Mouse (Mus musculus): Measurements from ENCODE around the gene Tmem123. TPM values are rescaled to one million over a fixed set of nuclear protein-coding genes. Genes with fewer than 3 reads are reported as not detected.

The Tmem123 gene
- total RNA-seq, 2 experiments from 2014 or later, result 39.4 to 43.7 TPM

- DNase-seq (ENCODE audit: low spot score), result no peak
- intact Hi-C loops (cut with DNase I), result no loop called here
Measured at GRCm38 (mm10) chr9:7772773-7773454, 9.1 kb downstream of the Tmem123 start.

GRCm38 (mm10) chr9:7773686-7774085 lies 9.8 kb downstream of the Tmem123 start:
- no peak for DNase-seq (ENCODE audit: low spot score)
- intact Hi-C loops (cut with DNase I), result no loop called here

GRCm38 (mm10) chr9:7774538-7774937 lies 10.7 kb downstream of the Tmem123 start:
- intact Hi-C loops (cut with DNase I), result no loop called here

GRCm38 (mm10) chr9:7775011-7775410 lies 11.2 kb downstream of the Tmem123 start:
- DNase-seq (ENCODE audit: low spot score), result no peak
- intact Hi-C loops (cut with DNase I), result no loop called here

More at GRCm38 (mm10) chr9:7774538-7774937, 10.7 kb downstream of the Tmem123 start:
- DNase-seq (ENCODE audit: low spot score), result no peak

GRCm38 (mm10) chr9:7775986-7776385 lies 12.1 kb downstream of the Tmem123 start:
- DNase-seq (ENCODE audit: low spot score), result no peak
- intact Hi-C loops (cut with DNase I), result no loop called here

GRCm38 (mm10) chr9:7776940-7777339 lies 13.1 kb downstream of the Tmem123 start:
- intact Hi-C loops (cut with DNase I), result no loop called here
- no peak for DNase-seq (ENCODE audit: low spot score)

GRCm38 (mm10) chr9:7777652-7778051 lies 13.8 kb downstream of the Tmem123 start:
- intact Hi-C loops (cut with DNase I), result no loop called here
- DNase-seq (ENCODE audit: low spot score), result no peak

- no peak for DNase-seq (ENCODE audit: low spot score)
- intact Hi-C loops (cut with DNase I), result no loop called here
Measured at GRCm38 (mm10) chr9:7778771-7779170, 14.9 kb downstream of the Tmem123 start.

- intact Hi-C loops (cut with DNase I), result no loop called here
- DNase-seq (ENCODE audit: low spot score), result no peak
Measured at GRCm38 (mm10) chr9:7779786-7780185, 15.9 kb downstream of the Tmem123 start.

- DNase-seq (ENCODE audit: low spot score), result no peak
- intact Hi-C loops (cut with DNase I), result no loop called here
Measured at GRCm38 (mm10) chr9:7780250-7781150, 16.7 kb downstream of the Tmem123 start.

- intact Hi-C loops (cut with DNase I), result no loop called here
- no peak for DNase-seq (ENCODE audit: low spot score)
Measured at GRCm38 (mm10) chr9:7783823-7784614, 20.2 kb downstream of the Tmem123 start.

GRCm38 (mm10) chr9:7784615-7785012 lies 20.8 kb downstream of the Tmem123 start:
- intact Hi-C loops (cut with DNase I), result no loop called here
- no peak for DNase-seq (ENCODE audit: low spot score)

GRCm38 (mm10) chr9:7785396-7785795 lies 21.6 kb downstream of the Tmem123 start:
- DNase-seq (ENCODE audit: low spot score), result no peak
- intact Hi-C loops (cut with DNase I), result no loop called here

- no peak for DNase-seq (ENCODE audit: low spot score)
- intact Hi-C loops (cut with DNase I), result no loop called here
Measured at GRCm38 (mm10) chr9:7786086-7786485, 22.2 kb downstream of the Tmem123 start.

- DNase-seq (ENCODE audit: low spot score), result no peak
- intact Hi-C loops (cut with DNase I), result no loop called here
Measured at GRCm38 (mm10) chr9:7788411-7788810, 24.6 kb downstream of the Tmem123 start.

GRCm38 (mm10) chr9:7789764-7790575 lies 26.1 kb downstream of the Tmem123 start:
- no peak for DNase-seq (ENCODE audit: low spot score)
- intact Hi-C loops (cut with DNase I), result loop anchor here (5.0 kb wide), 1 partner anchor 43 kb away; no protein-coding TSS in a partner anchor

- no peak for DNase-seq (ENCODE audit: low spot score)
- intact Hi-C loops (cut with DNase I), result loop anchor here (5.0 kb wide), 1 partner anchor 43 kb away; no protein-coding TSS in a partner anchor
Measured at GRCm38 (mm10) chr9:7790580-7791084, 26.8 kb downstream of the Tmem123 start.

GRCm38 (mm10) chr9:7793561-7793960 lies 29.7 kb downstream of the Tmem123 start:
- intact Hi-C loops (cut with DNase I), result loop anchor here (5.0 kb wide), 1 partner anchor 46 kb away; no protein-coding TSS in a partner anchor

GRCm38 (mm10) chr9:7795581-7795980 lies 31.7 kb downstream of the Tmem123 start:
- DNase-seq (ENCODE audit: low spot score), result no peak
- intact Hi-C loops (cut with DNase I), result no loop called here

More at GRCm38 (mm10) chr9:7793561-7793960, 29.7 kb downstream of the Tmem123 start:
- DNase-seq (ENCODE audit: low spot score), result no peak

Data from heart, postnatal 25 days (tissue).